Mouse (Mus musculus): ENCODE results near the gene Chmp4b. TPM values are rescaled to one million over a fixed set of nuclear protein-coding genes. Genes with fewer than 3 reads are reported as not detected.

Chmp4b gene
- polyA plus RNA-seq (2012; rRNA removed): 297 and 298 TPM in 2 replicates

DNA sequence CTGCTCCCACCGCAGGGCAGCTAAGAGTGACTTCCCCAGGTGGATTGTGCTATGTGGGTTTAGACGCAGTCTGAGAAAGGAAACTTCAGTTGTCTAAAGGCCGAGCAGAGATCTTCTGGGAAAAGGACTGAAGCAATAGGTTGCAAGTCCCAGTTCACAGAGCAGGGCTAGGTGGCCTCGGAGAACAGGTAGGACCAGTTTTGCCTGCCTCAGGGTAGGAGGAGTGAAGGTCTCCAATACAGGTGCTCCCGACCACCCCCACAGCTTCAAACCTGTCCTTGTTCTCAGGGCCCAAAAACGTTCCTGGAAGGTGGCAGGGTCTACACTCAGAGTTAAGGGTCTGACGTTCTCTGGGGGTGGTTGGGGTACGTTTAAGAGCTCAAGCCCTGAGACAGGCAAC is at the start of gene Chmp4b:
Chmp4b (plus strand) TSS at position 343 of the 400 bp plus-strand sequence.
- TF ChIP-seq CTCF (IDR thresholded peaks at IDR 0.05; ENCODE audit: extremely low read depth, insufficient read depth, low read length) (no peak), POLR2A (IDR thresholded peaks at IDR 0.05; ENCODE audit: extremely low read depth, insufficient read depth, low read length) (no peak)
- Histone ChIP-seq H3K4me1 (ENCODE audit: control insufficient read depth, insufficient read depth, low read length) (no peaks in the 10 kb centered on the region; the same call in 1 of the 2 replicates), H3K4me3 (ENCODE audit: insufficient read depth, low read length) (no peak within 1 kb of the TSS), H3K27ac (ENCODE audit: insufficient read depth, low read length) (no peak within 1 kb of the TSS)

- Histone ChIP-seq H3K4me3 (ENCODE audit: insufficient read depth, low read length) (peak overlapping the region; percentile 72), H3K4me1 (ENCODE audit: control insufficient read depth, insufficient read depth, low read length) (peaks cover 3% of the 10 kb centered on the region), H3K27ac (ENCODE audit: insufficient read depth, low read length) (peak overlapping the region; percentile 58; the same call in 1 of the 2 replicates)
- no peak for TF ChIP-seq CTCF (IDR thresholded peaks at IDR 0.05; ENCODE audit: extremely low read depth, insufficient read depth, low read length)
Observed at GRCm38 (mm10) chr2:154603007-154603637, 48.4 kb upstream of the Chmp4b start.

DNA sequence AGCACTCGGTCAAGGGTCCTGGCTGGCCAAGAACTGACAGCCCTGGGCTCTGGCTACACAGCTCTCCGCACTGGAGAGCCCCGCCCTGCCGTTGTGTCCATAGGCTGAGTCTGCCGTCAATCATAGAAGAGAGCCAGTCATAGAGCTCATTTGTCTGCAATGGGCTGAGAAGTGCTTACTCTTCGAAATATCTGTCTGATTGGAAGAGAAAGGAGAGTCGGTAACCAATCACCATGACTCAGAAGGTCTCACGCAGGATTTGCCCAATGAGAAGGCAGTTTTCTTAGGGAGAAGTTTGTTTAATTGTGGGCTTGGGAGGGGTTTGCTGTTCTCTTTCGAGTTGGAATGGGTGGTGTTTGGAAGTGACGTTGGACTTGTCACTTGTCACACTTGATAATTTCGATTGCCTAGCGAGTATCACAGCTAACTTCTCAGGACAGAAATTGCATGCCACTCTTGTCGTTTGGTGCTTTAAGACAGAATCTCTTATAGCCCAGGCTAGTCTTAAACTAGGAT is 47.8 kb upstream of the Chmp4b start, which contains the start of gene Pxmp4:
Pxmp4 (minus strand) TSS at position 71 of the 516 bp plus-strand sequence.
- TF ChIP-seq CTCF (IDR thresholded peaks at IDR 0.05; ENCODE audit: extremely low read depth, insufficient read depth, low read length): no peak
- TF ChIP-seq POLR2A (IDR thresholded peaks at IDR 0.05; ENCODE audit: extremely low read depth, insufficient read depth, low read length): peak; percentile 86
- H3K27ac ChIP-seq (ENCODE audit: insufficient read depth, low read length): peak within 1 kb of the TSS; percentile 58; the same call in 1 of the 2 replicates
- H3K4me3 ChIP-seq (ENCODE audit: insufficient read depth, low read length): peak within 1 kb of the TSS; percentile 72

GRCm38 (mm10) chr2:154604156-154604555 is 47.3 kb upstream of the Chmp4b start:
- no peak overlapping the region for H3K27ac ChIP-seq (ENCODE audit: insufficient read depth, low read length)
- H3K4me3 ChIP-seq (ENCODE audit: insufficient read depth, low read length): peak overlapping the region; percentile 72; the same call in 1 of the 2 replicates
- H3K4me1 ChIP-seq (ENCODE audit: control insufficient read depth, insufficient read depth, low read length): peaks cover 3% of the 10 kb centered on the region
- TF ChIP-seq CTCF (IDR thresholded peaks at IDR 0.05; ENCODE audit: extremely low read depth, insufficient read depth, low read length) (no peak), POLR2A (IDR thresholded peaks at IDR 0.05; ENCODE audit: extremely low read depth, insufficient read depth, low read length) (no peak)

More for the DNA sequence above, 47.8 kb upstream of the Chmp4b start, which contains the start of gene Pxmp4:
- peaks cover 3% of the 10 kb centered on the region for H3K4me1 ChIP-seq (ENCODE audit: control insufficient read depth, insufficient read depth, low read length)

- Histone ChIP-seq H3K4me1 (ENCODE audit: control insufficient read depth, insufficient read depth, low read length) (peaks cover 3% of the 10 kb centered on the region), H3K27ac (ENCODE audit: insufficient read depth, low read length) (no peak overlapping the region), H3K4me3 (ENCODE audit: insufficient read depth, low read length) (no peak overlapping the region)
- TF ChIP-seq CTCF (IDR thresholded peaks at IDR 0.05; ENCODE audit: extremely low read depth, insufficient read depth, low read length) (no peak), POLR2A (IDR thresholded peaks at IDR 0.05; ENCODE audit: extremely low read depth, insufficient read depth, low read length) (no peak)
Observed at GRCm38 (mm10) chr2:154606965-154607364, 44.5 kb upstream of the Chmp4b start.

DNA sequence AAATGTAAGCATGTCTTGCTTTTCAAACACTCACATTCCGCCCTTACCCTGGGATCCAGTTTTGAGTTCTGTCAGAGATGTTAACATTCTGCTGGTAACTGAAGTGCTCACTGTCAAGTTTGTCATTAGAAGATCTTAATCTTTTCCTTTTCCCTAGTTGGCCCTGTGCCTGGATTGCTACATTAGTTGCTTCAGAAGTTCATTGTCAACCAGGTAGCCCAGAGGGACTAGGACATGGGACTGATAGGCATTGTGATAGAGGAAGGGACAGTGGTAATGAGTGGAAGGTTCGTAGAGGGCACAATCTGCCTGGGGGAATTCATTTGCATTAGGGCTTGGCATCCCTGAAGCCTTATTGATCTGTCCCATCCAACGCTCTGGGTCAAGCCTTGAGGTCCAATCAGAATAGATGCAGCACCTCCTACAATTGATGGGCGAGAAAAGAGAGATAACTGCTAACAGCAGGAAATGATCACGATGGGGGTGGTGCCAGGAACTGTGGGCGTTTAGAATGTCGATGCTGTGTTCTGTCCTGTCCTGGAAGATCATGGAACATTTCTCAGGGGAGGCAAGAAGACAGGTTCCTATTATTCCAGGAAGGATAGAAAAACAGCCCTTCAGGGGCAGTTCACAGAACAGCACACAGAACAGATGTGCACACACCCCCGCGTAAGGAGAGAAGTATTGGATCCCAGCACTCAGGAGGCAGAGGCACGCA is 42.3 kb upstream of the Chmp4b start:
- no peak overlapping the region for H3K27ac ChIP-seq (ENCODE audit: insufficient read depth, low read length)
- no peak for TF ChIP-seq CTCF (IDR thresholded peaks at IDR 0.05; ENCODE audit: extremely low read depth, insufficient read depth, low read length)
- TF ChIP-seq POLR2A (IDR thresholded peaks at IDR 0.05; ENCODE audit: extremely low read depth, insufficient read depth, low read length): no peak
- no peak overlapping the region for H3K4me3 ChIP-seq (ENCODE audit: insufficient read depth, low read length)
- no peaks in the 10 kb centered on the region; the same call in 1 of the 2 replicates for H3K4me1 ChIP-seq (ENCODE audit: control insufficient read depth, insufficient read depth, low read length)

- Histone ChIP-seq H3K4me1 (ENCODE audit: control insufficient read depth, insufficient read depth, low read length) (no peaks in the 10 kb centered on the region), H3K4me3 (ENCODE audit: insufficient read depth, low read length) (peak within 1 kb of the TSS; percentile 68), H3K27ac (ENCODE audit: insufficient read depth, low read length) (peak within 1 kb of the TSS; percentile 88)
- peak; percentile 48 for TF ChIP-seq CTCF (IDR thresholded peaks at IDR 0.05; ENCODE audit: extremely low read depth, insufficient read depth, low read length)
- peak; percentile 49 for TF ChIP-seq POLR2A (IDR thresholded peaks at IDR 0.05; ENCODE audit: extremely low read depth, insufficient read depth, low read length)
Observed at GRCm38 (mm10) chr2:154613118-154614115, 38.1 kb upstream of the Chmp4b start, which contains the start of the genes Zfp341 and 4930519P11Rik. TSS of gene Zfp341 (plus strand) at chr2:154613297. TSS of gene 4930519P11Rik (minus strand) at chr2:154613437.

DNA sequence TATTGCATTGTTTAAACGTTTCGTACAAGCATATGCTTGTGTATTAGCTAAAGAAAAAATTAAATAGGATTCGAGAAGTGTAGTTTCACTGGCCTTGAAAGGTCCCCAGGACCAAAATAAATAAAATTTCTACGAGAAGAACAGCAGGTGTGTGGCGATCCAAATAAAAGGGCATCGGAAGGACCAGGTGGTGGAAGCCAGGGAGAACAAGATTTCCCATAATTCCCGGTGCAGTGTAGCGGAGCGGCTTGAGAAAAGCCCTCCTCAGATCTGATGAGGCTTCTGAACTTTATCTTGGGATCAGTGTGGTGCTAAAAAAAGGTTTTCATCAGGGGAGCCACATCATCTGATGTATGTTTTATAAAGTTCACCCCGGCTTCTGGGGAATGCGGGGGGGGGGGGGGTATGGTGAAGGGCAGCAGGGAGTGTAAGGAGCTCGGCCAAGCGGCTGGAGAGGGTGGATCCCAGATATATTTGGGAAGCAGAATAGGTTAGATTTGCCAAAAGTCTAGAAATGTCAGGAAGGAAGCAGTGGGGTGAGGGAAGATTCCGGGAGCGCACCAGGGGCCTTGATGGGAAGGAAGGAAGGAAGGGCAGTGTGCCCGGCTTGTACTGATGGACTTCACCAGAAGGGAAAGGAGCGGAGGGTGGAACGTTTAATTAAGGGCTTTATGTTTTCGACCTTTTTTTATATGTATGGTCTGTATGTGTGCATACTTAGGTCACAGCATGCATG is 36.5 kb upstream of the Chmp4b start:
- TF ChIP-seq POLR2A (IDR thresholded peaks at IDR 0.05; ENCODE audit: extremely low read depth, insufficient read depth, low read length) (no peak), CTCF (IDR thresholded peaks at IDR 0.05; ENCODE audit: extremely low read depth, insufficient read depth, low read length) (no peak)
- Histone ChIP-seq H3K4me1 (ENCODE audit: control insufficient read depth, insufficient read depth, low read length) (no peaks in the 10 kb centered on the region), H3K4me3 (ENCODE audit: insufficient read depth, low read length) (no peak overlapping the region), H3K27ac (ENCODE audit: insufficient read depth, low read length) (no peak overlapping the region)

All from cortical plate, adult 2 months (tissue).